Mouse (Mus musculus) G1E (cell line): Measurements from ENCODE around the gene Pkdrej.

Source experiments
- CTCF ChIP-seq: IDR thresholded peaks from 2 replicates; pipeline ENCODE4 v1.5.1; 2012; ENCODE audit warnings: low read depth, low read length, inconsistent platforms, mixed read lengths
- GATA1 ChIP-seq: IDR thresholded peaks from 2 replicates; pipeline ENCODE4 v1.6.1; 2012; ENCODE audit warnings: borderline replicate concordance, low read length, inconsistent platforms, mixed read lengths
- GATA2 ChIP-seq: IDR thresholded peaks from 2 replicates; pipeline ENCODE4 v1.6.1; 2012; ENCODE audit warnings: low read depth, low read length, inconsistent platforms, borderline replicate concordance
- POLR2AphosphoS5 ChIP-seq: IDR thresholded peaks from 2 replicates; pipeline ENCODE4 v1.6.1; 2012; ENCODE audit warnings: low read depth, low read length, inconsistent platforms; ENCODE audit not compliant: insufficient replicate concordance
- TAL1 ChIP-seq: conservative IDR thresholded peaks from 2 replicates; pipeline ENCODE4 v1.6.1; 2012; ENCODE audit warnings: low read depth, low read length, inconsistent platforms, mixed read lengths

- TF ChIP-seq CTCF (no peak), GATA2 (no peak), GATA1 (no peak), POLR2AphosphoS5 (no peak), TAL1 (no peak)
These were observed 9.8 kb downstream of the Pkdrej start, which contains the start of gene Cdpf1 for GRCm38 (mm10) chr15:85811535-85812277.
